ENCODE assay signal across 7 mouse cellular contexts in genomic region chr9:108306571-108306980, GRCm38 (mm10). TPM values are rescaled to one million over a fixed set of nuclear protein-coding genes. Genes with fewer than 3 reads are reported as not detected.
DNase-seq lines count a peak whose midpoint lies in the region; ATAC-seq and TF ChIP-seq lines count a peak whose summit lies in the region.

No protein-coding gene starts in this region.

- H3K4me3 ChIP-seq in E14TG2a.4 (replicated peaks; ENCODE audit: low read length): peak overlapping the region; percentile 92
- peak overlapping the region; percentile 78 for H3K4me3 ChIP-seq in embryonic fibroblast, embryonic 13.5 days (ENCODE audit: insufficient read depth, low read length)
- peak overlapping the region; percentile 96 for H3K4me3 ChIP-seq in limb, embryonic 10.5 days
- peak overlapping the region; percentile 80 for H3K4me3 ChIP-seq in midbrain, embryonic 10.5 days

- peak; percentile 53 for ATAC-seq in activated CD4-positive, CD25-positive, alpha-beta regulatory T cell, adult 4 months

- peaks cover 53% of the 10 kb centered on the region for H3K36me3 ChIP-seq in E14TG2a.4 (ENCODE audit: insufficient read depth, low read length)
- H3K36me3 ChIP-seq in limb, embryonic 10.5 days: peaks cover 31% of the 10 kb centered on the region
- peaks cover 31% of the 10 kb centered on the region for H3K36me3 ChIP-seq in midbrain, embryonic 10.5 days

- intact Hi-C loops in heart, postnatal 10 days (cut with DNase I): loop anchor here (2.0 kb wide), 1 partner anchor 32 kb away; the partner anchor contains the start of gene Gpx1

- H3K27me3 ChIP-seq in E14TG2a.4 (ENCODE audit: insufficient read depth, low read length): no peaks in the 10 kb centered on the region
- no peaks in the 10 kb centered on the region for H3K27me3 ChIP-seq in limb, embryonic 10.5 days (ENCODE audit: low read depth, poor library complexity, severe bottlenecking)
- no peaks in the 10 kb centered on the region for H3K27me3 ChIP-seq in midbrain, embryonic 10.5 days (ENCODE audit: low read depth, poor library complexity, severe bottlenecking)

- peaks cover 61% of the 10 kb centered on the region for H3K4me1 ChIP-seq in E14TG2a.4 (replicated peaks; ENCODE audit: low read depth, low read length)
- peaks cover 2% of the 10 kb centered on the region for H3K4me1 ChIP-seq in embryonic fibroblast, embryonic 13.5 days (ENCODE audit: control insufficient read depth, insufficient read depth, low read length)
- peaks cover 25% of the 10 kb centered on the region for H3K4me1 ChIP-seq in limb, embryonic 10.5 days
- H3K4me1 ChIP-seq in midbrain, embryonic 10.5 days: peaks cover 41% of the 10 kb centered on the region

- TF ChIP-seq POLR2A in embryonic fibroblast, embryonic 13.5 days (IDR thresholded peaks at IDR 0.05; ENCODE audit: low read depth, low read length): peak; percentile 43; the same call in 1 of the 2 replicates

- H3K9me3 ChIP-seq in E14TG2a.4 (ENCODE audit: low read length): no peaks in the 10 kb centered on the region
- no peaks in the 10 kb centered on the region for H3K9me3 ChIP-seq in limb, embryonic 10.5 days (replicated peaks)
- no peaks in the 10 kb centered on the region for H3K9me3 ChIP-seq in midbrain, embryonic 10.5 days (replicated peaks)

- TF ChIP-seq CTCF in E14TG2a.4 (conservative IDR thresholded peaks at IDR 0.05; ENCODE audit: low read length): no peak
- TF ChIP-seq CTCF in embryonic fibroblast, embryonic 13.5 days (IDR thresholded peaks at IDR 0.05; ENCODE audit: borderline replicate concordance, insufficient read depth, low read length): no peak

- WGBS in limb, embryonic 10.5 days: under 1% methylated on average over 51 of the region's 51 CpGs
- under 1% methylated on average over 51 of the region's 51 CpGs for WGBS in midbrain, embryonic 10.5 days

- DNase-seq in heart, postnatal 10 days: peak; percentile 88
- DNase-seq in limb, embryonic 10.5 days (ENCODE audit: low spot score): no peak
- DNase-seq in midbrain, embryonic 10.5 days (ENCODE audit: low spot score): no peak
- peak; percentile 82 to 84 for DNase-seq in spleen, adult 18-20 months

- peak overlapping the region; percentile 99 for H3K27ac ChIP-seq in embryonic fibroblast, embryonic 13.5 days (ENCODE audit: insufficient read depth, low read length)
- H3K27ac ChIP-seq in limb, embryonic 10.5 days: peak overlapping the region; percentile 97
- peak overlapping the region; percentile 99 for H3K27ac ChIP-seq in midbrain, embryonic 10.5 days (replicated peaks)

RNA-seq across cellular contexts. Expression of gene Tcta, which starts 0.6 kb away (rescaled TPM):
- 10 to 100 TPM in 1 of 2 experiments, 1 to 10 TPM in 1; 9.7 to 13.5 TPM for polyA plus RNA-seq in activated CD4-positive, CD25-positive, alpha-beta regulatory T cell, adult 4 months (2017; shearing (Covaris generic))
- 22.9 and 24.5 TPM in 2 replicates for polyA plus RNA-seq in embryonic fibroblast, embryonic 13.5 days (2011; ENCODE audit: insufficient read length, low read depth, missing spikeins)
- 10 to 100 TPM; 24.4 to 30.0 TPM for total RNA-seq in heart, postnatal 10 days (2021)
- 9.2 and 11.5 TPM in 2 replicates for polyA plus RNA-seq in limb, embryonic 10.5 days (2016; fragmentation: Nextera tagmentation; extraction: Ambion mirVana)
- 17.8 and 26.2 TPM in 2 replicates for polyA plus RNA-seq in midbrain, embryonic 10.5 days (2016; fragmentation: Nextera tagmentation; extraction: Ambion mirVana)

RNA-seq across cellular contexts. Expression of gene Rhoa, which starts 0.6 kb away (rescaled TPM):
- 100 to 1,000 TPM; 294 to 378 TPM for polyA plus RNA-seq in activated CD4-positive, CD25-positive, alpha-beta regulatory T cell, adult 4 months (2017; shearing (Covaris generic))
- polyA plus RNA-seq in embryonic fibroblast, embryonic 13.5 days (2011; ENCODE audit: insufficient read length, low read depth, missing spikeins): 575 and 590 TPM in 2 replicates
- 100 to 1,000 TPM; 328 to 329 TPM for total RNA-seq in heart, postnatal 10 days (2021)
- polyA plus RNA-seq in limb, embryonic 10.5 days (2016; fragmentation: Nextera tagmentation; extraction: Ambion mirVana): 246 and 250 TPM in 2 replicates
- polyA plus RNA-seq in midbrain, embryonic 10.5 days (2016; fragmentation: Nextera tagmentation; extraction: Ambion mirVana): 272 and 276 TPM in 2 replicates

RNA-seq across cellular contexts. Expression of gene Amt, which starts 9.9 kb away (rescaled TPM):
- polyA plus RNA-seq in activated CD4-positive, CD25-positive, alpha-beta regulatory T cell, adult 4 months (2017; shearing (Covaris generic)): under 1 TPM; 0.29 to 0.58 TPM
- polyA plus RNA-seq in embryonic fibroblast, embryonic 13.5 days (2011; ENCODE audit: insufficient read length, low read depth, missing spikeins): 2.6 and 3.7 TPM in 2 replicates
- 1 to 10 TPM; 5.2 to 6.9 TPM for total RNA-seq in heart, postnatal 10 days (2021)
- polyA plus RNA-seq in limb, embryonic 10.5 days (2016; fragmentation: Nextera tagmentation; extraction: Ambion mirVana): 23.1 and 24.8 TPM in 2 replicates
- polyA plus RNA-seq in midbrain, embryonic 10.5 days (2016; fragmentation: Nextera tagmentation; extraction: Ambion mirVana): 37.9 and 39.2 TPM in 2 replicates

RNA-seq across cellular contexts. Expression of gene Nicn1, which starts 16.3 kb away (rescaled TPM):
- 1 to 10 TPM; 2.8 to 3.0 TPM for polyA plus RNA-seq in activated CD4-positive, CD25-positive, alpha-beta regulatory T cell, adult 4 months (2017; shearing (Covaris generic))
- 36.5 and 49.6 TPM in 2 replicates for polyA plus RNA-seq in embryonic fibroblast, embryonic 13.5 days (2011; ENCODE audit: insufficient read length, low read depth, missing spikeins)
- total RNA-seq in heart, postnatal 10 days (2021): 10 to 100 TPM; 20.5 to 21.8 TPM
- polyA plus RNA-seq in limb, embryonic 10.5 days (2016; fragmentation: Nextera tagmentation; extraction: Ambion mirVana): 32.9 and 35.8 TPM in 2 replicates
- polyA plus RNA-seq in midbrain, embryonic 10.5 days (2016; fragmentation: Nextera tagmentation; extraction: Ambion mirVana): 44.4 and 57.3 TPM in 2 replicates

RNA-seq across cellular contexts. Expression of gene Gpx1, which starts 32.1 kb away (rescaled TPM):
- 100 to 1,000 TPM; 573 to 811 TPM for polyA plus RNA-seq in activated CD4-positive, CD25-positive, alpha-beta regulatory T cell, adult 4 months (2017; shearing (Covaris generic))
- polyA plus RNA-seq in embryonic fibroblast, embryonic 13.5 days (2011; ENCODE audit: insufficient read length, low read depth, missing spikeins): 328 and 399 TPM in 2 replicates
- total RNA-seq in heart, postnatal 10 days (2021): 100 to 1,000 TPM; 152 to 166 TPM
- 824 and 909 TPM in 2 replicates for polyA plus RNA-seq in limb, embryonic 10.5 days (2016; fragmentation: Nextera tagmentation; extraction: Ambion mirVana)
- 767 and 792 TPM in 2 replicates for polyA plus RNA-seq in midbrain, embryonic 10.5 days (2016; fragmentation: Nextera tagmentation; extraction: Ambion mirVana)

Comparison
In these comparisons a context has a peak if more than half of its experiments do, and no peak if none do; other contexts are left out.
1. DNase-seq: peak in heart, postnatal 10 days (2 of 2) and spleen, adult 18-20 months (2 of 2); none in limb, embryonic 10.5 days (single experiment) and midbrain, embryonic 10.5 days (single experiment).
2. Peak in every context shown above with its lines, with median percentiles within 50 percentile points of each other: H3K4me3 ChIP-seq and H3K27ac ChIP-seq.